Mouse (Mus musculus): ENCODE results near the gene Cxcl12.

The Cxcl12 gene

DNA sequence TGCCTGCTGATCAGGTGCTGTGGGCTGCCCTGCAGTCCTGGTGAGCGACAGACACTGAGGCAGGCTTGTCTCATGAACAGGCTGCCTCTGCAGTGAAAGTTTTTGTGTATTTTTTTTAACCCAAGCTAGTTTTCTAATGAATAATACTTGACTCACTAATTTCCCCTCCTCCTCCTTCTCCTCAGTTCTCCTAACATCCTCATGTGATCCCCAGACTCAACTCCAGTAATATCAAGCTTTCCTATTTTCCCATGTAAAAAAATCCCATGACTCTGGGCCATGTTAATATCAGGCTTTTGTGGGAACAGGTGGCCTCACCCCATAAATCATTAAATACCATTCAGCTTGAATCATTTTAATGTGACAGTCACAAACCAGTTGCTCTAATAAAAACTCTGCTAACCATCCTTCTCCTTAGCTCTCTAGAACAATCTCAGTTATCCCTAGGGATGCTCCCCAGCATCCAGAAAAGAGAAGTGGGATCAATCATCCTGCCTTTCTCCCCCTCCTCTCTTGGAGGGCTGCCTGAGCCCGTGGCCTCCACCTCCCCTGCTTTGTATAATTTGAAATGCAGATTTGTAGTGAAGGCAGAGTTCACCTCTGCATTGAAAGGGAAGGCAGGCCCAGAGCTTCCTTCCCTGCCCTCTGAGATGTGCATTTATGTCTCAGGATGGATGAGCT is 6.9 kb downstream of the Cxcl12 start:
- no peak for DNase-seq (ENCODE audit: low read depth, low spot score)

GRCm38 (mm10) chr6:117176406-117176805 is 8.1 kb downstream of the Cxcl12 start:
- DNase-seq (ENCODE audit: low read depth, low spot score): no peak

DNA sequence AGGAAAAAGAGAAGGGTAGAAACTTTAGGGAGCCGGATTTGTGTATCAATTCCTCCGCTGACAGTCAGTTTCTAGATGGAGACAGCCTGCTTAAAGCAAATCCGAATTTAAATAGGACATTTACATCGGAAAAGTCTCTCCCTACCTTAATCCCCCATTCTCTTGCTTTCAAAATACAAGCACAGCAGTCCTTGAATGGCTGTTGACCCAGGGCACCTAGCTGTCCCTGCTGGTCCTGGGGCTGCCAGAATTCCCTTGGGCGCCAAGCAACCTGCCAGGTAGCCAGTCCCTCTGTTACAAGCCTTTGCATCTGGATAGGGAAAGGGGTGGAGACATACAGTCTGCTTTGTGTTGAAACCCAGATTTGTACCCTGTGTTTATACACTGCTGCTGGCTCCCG is 12.0 kb downstream of the Cxcl12 start:
- no peak for DNase-seq (ENCODE audit: low read depth, low spot score)

DNA sequence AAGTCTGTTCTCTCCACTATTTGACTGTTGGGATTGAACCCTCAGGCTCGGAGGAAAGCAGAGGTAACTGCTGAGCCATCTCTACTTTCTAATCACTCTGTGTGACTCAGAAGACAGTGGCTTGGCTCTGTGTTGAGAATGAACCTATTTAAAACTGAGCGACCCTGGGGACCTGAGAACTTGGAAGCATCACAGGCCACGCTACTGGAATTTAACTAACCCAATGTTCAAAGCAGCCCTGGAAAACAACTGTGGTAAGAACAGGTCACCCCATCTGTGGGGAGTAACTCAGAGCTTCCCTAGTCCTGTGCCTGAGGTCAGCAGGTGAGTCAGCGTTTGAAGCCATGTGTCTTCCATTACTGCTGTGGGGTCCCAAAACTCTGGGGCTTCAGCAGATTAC is 17.0 kb downstream of the Cxcl12 start:
- no peak for DNase-seq (ENCODE audit: low read depth, low spot score)

GRCm38 (mm10) chr6:117190453-117190852 is 22.1 kb downstream of the Cxcl12 start:
- DNase-seq (ENCODE audit: low read depth, low spot score): no peak

DNA sequence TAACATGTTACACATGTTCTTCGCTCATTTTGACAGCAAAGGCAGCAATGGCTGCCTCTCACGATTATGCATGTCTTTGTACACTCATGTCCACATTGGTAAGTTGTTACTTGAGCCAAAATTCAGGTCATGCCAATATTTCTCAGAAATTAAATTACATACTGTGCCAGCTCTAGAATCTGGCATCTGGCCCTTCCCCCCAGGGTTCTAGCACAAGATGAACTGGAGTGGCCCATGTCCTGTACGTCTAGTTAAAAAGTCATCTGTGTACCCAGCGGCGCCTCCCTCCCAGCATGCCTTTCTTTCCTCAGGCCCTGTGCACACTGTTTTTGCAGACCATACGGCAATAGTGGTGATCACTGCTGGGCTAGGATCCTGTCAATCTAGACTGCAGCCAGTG is 23.4 kb downstream of the Cxcl12 start:
- DNase-seq (ENCODE audit: low read depth, low spot score): no peak

GRCm38 (mm10) chr6:117192678-117193077 is 24.3 kb downstream of the Cxcl12 start:
- DNase-seq (ENCODE audit: low read depth, low spot score): no peak

DNA sequence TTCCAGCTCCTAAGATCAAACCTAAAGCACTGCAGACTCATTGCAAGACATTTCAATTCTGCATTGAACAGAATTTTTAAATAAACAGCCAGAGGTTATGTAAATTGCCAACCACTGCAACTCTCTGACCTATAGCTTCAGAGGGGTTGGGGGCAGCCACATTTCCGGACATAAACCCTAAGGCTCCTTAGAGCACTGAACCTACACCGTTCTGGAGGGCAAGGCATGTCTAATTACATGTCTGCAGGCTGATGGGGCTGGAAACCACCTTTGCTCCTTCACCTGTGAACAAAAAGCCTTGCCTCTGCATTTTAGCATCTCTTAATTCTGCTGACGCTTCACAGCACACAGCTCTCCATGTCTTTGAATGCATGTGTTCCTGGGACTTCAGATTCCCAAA is 26.9 kb downstream of the Cxcl12 start:
- no peak for DNase-seq (ENCODE audit: low read depth, low spot score)

DNA sequence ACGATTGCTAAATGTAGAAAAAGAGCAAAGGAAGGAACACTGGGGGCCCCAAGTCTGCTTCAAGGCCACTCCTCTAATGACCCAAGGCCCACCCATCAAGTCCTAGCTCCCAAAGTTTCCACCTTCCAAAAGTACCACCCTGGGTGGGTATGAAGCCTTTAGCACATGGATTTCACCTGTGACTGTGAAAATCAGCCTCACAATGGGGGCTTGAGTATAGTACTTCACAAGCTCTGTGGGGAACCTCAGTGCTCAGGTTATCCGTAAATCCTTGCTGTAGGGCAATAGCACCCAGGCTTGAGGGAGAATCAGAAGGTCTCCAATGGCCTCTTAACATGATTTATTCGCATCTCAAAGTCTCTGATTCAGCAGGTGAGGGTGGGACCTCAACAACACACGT is 30.5 kb downstream of the Cxcl12 start:
- no peak for DNase-seq (ENCODE audit: low read depth, low spot score)

GRCm38 (mm10) chr6:117199718-117200117 is 31.4 kb downstream of the Cxcl12 start:
- peak; percentile 40 for DNase-seq (ENCODE audit: low read depth, low spot score)

DNA sequence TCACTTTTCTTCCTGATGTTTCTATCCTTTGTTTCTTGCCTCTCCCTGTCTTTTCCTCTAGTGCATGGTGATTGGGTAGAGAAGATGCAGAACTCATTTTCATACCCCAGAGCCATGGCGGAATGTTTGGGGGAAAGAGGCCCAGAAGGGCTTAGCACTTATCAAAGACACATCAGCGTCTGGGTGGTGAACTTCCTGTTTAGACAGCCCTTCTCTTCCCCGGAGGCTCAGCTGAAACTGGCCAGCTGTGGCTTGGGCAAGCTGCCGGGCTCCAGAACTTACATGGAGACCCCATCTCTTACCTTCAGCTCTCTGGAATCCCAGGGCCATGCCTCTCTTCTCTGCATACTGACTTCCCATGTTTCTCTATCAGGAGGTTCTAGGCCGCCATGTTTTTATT is 32.6 kb downstream of the Cxcl12 start:
- no peak for DNase-seq (ENCODE audit: low read depth, low spot score)

DNA sequence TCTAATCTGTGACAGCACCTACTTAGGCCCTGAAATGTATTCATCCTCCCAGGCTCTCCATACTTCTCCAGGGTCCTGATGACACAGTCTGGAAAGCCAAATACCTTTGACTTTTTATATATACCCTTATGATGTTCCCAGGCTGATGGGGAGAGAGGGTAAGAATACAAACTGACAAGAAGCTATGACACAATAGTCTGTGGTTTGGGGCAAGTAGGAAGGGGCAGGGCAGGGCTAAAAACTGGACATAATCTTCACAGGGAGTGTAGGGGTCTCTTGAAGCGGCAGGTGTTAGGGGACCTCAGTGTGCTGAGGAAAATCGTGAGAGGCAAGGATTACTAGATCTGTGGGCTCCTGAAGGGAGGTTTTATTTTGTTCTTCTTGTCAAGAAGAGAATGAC is 33.1 kb downstream of the Cxcl12 start:
- no peak for DNase-seq (ENCODE audit: low read depth, low spot score)

GRCm38 (mm10) chr6:117201859-117202258 is 33.5 kb downstream of the Cxcl12 start:
- no peak for DNase-seq (ENCODE audit: low read depth, low spot score)

- no peak for DNase-seq (ENCODE audit: low read depth, low spot score)
These were observed 34.6 kb downstream of the Cxcl12 start for GRCm38 (mm10) chr6:117202856-117203400.

DNA sequence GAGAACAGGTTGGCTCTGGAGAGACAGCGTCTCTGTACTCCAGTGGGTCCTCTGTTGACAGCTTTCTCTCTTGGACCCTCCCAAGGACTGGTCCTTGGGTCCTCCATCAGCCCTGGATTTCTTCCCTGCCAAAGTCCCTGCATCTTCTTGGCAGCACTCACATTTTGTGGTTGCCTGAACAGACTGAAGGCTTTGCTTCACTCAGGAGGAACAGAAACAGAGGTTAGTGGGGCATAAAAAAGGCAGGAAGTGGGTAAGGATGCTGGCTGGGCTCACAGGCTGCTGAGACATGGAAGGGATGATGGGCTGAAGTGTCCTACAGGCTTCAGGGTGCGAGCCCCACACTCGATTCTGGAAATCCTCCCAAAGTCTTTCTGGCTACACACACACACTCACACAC is 35.8 kb downstream of the Cxcl12 start:
- DNase-seq (ENCODE audit: low read depth, low spot score): no peak

- no peak for DNase-seq (ENCODE audit: low read depth, low spot score)
These were observed 38.5 kb downstream of the Cxcl12 start for GRCm38 (mm10) chr6:117206834-117207233.

GRCm38 (mm10) chr6:117207289-117207688 is 39.0 kb downstream of the Cxcl12 start:
- DNase-seq (ENCODE audit: low read depth, low spot score): no peak

DNA sequence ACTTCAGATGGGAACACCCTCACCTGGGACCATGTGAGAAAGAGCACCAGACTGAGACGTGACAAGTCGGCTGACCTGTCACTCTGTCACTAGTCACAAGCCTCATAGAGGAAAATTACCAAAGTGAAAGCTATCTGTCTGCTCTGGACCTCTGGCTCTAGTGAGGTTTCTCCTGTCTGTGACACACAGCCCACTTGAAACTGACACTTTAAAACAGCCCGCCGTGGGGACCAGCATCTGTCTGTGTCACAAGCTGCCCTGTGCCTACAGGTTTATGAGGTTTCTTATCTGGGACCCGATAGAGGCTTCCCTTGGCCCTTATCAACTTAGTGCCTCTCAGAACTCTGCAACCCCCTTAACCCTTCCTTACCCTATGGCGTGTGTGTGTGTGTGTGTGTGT is 41.8 kb downstream of the Cxcl12 start:
- DNase-seq (ENCODE audit: low read depth, low spot score): no peak

- no peak for DNase-seq (ENCODE audit: low read depth, low spot score)
These were observed 42.2 kb downstream of the Cxcl12 start for GRCm38 (mm10) chr6:117210536-117210935.

- no peak for DNase-seq (ENCODE audit: low read depth, low spot score)
These were observed 46.2 kb downstream of the Cxcl12 start for GRCm38 (mm10) chr6:117214506-117214905.

DNA sequence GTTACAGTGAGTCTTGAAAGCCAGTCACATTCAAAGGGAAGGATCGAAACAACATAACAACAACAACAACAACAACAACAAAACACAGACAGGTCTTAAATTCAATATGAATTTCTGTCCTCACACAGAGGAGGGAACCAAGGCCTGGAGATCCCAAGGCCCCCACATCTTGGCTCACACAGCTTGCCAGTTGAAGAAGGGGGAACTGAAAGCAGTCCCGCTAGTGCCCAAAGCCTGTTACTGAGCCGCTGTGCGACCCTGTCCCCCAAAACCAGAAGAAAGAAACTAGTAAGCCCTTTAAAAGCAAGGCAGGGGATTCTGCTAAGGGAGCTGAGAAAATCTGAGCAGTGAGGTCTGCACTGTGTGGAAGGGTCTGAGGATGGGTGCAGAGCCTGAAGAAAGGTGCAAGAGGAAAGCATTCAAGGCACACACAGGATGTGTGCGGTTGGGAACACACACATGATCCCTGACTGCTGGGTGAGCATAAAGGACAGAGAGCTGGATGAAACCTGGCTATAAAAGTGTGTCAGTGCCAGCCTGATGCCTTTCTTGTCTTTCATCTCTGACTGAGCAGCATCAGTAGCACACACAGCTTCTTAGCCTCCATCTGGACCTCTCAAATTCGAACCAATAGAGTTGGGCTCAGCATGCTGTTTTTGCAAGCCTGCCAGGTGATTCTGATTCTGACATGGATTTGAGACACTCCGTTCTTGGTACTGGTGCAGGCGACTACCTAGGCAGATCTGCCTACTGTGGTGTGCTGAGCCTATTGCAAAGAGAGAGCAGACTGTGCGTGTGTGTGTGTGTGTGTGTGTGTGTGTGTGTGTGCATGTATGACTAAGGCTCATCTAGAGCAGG is 50.3 kb downstream of the Cxcl12 start:
- DNase-seq (ENCODE audit: low read depth, low spot score): no peak

DNA sequence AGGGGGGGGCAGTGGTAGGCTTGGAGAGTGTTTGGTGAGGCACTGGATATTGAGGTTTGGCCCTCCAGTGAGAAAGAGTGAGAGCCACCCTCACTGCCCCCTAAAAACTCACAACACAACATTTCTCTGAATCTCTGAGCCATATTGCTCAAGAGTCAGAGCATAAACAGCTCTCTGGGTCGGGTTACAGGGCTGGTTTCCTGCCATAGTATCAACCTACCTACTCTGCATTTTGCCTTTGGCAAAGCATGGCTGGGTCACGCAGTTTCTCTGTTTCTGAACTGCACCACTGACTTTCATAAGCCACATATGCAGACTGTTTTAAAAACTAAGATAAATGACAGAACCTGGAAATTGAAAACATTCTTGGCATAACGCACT is 51.0 kb downstream of the Cxcl12 start:
- DNase-seq (ENCODE audit: low read depth, low spot score): no peak

DNA sequence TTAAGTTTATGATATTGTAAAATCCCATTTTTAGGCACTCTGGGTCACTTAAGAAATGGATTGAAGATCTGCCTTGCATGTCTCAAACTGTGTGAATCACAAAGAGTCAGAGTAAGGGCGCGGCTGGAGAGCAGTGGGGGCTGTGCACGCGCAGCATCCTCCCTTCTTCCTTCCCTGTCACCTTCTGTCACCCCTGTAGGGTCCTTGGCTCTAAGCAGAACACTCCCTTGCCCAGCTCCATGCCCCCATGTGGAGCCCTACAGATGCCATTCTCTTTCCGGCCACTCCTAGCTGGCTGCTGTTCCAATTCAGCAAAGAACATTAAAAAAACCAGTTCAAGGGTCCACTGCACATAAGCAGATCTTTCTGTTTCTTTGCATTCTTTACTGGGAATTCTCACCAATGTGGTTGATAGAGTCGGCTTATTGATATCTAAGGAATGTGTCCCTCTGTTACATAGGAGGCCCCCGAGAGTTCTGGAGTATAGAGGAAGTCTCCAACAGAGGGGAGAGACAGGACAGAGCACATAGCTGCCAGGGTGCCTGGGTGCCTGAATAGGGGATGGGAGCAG is 51.7 kb downstream of the Cxcl12 start:
- no peak for DNase-seq (ENCODE audit: low read depth, low spot score)
